Mouse (Mus musculus): ENCODE measurements at regions not wholly inside any gene's neighbourhood (a gene's known extent, or its start where the extent isn't known, plus 50 kb on each side); places are given as distances from the start of the nearest gene placed in this dataset.

DNA sequence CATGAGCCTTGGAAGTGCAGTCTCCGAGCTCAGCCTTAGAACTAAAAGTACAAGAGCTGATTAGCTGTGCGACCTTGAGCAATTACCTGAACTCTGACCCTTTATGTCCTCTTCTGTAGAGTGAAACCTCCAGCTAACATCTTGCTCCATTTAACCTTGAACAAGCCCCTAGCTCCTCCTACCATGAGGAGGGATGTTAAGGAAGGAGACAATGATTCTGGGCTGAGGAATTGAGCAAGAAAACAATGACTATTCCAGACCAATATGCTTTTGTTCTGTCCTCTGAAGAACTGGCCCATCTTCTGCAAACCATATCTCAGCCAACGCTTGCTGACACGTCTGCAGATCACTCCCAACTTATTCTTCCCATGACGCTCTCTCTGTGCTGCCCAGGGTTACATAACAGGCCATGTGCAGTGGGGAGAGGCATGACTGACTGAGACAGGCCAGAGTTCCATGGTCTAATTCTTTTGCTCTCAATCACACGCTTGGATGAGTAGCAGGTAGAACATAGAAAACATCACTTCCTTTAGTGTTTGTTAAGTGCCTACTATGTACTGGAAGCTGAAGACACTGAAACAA is 227.5 kb downstream of the Gm12728 start:
- Histone ChIP-seq H3K9ac (no peak overlapping the region), H3K27me3 (no peaks in the 10 kb centered on the region), H3K4me3 (replicated peaks) (no peak overlapping the region), H3K36me3 (no peaks in the 10 kb centered on the region), H3K9me3 (replicated peaks) (no peaks in the 10 kb centered on the region), H3K27ac (no peak overlapping the region), H3K4me1 (replicated peaks) (no peaks in the 10 kb centered on the region), H3K4me2 (no peak overlapping the region)
- WGBS (ENCODE audit: insufficient replicate concordance) = 61% methylated on average over 6 of the region's 6 CpGs
- ATAC-seq (ENCODE audit: low read depth) (no peak), DNase-seq (no peak)

DNA sequence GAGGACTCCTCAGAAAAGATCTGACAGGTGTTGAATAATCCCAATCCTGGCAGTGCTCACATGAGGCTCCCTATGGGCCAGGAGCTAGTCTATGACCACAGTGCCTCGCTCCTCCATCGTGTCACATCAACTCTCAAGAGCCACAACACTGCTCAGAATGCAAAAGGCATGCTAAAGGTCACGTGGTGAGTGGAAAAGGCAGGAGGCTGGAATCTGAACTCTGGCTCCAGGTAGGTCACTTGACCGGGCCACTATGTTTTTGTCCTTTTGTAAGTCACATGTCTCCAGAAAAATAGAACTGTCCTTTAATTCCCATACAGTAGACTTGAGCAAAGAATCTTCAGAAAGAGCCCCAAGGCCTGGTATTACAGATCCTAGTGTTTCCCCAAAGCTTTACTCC is 229.3 kb downstream of the Gm12728 start:
- Histone ChIP-seq H3K27me3 (no peaks in the 10 kb centered on the region), H3K27ac (no peak overlapping the region), H3K9me3 (replicated peaks) (no peaks in the 10 kb centered on the region), H3K4me1 (replicated peaks) (no peaks in the 10 kb centered on the region), H3K4me3 (replicated peaks) (no peak overlapping the region), H3K36me3 (no peaks in the 10 kb centered on the region), H3K4me2 (no peak overlapping the region), H3K9ac (no peak overlapping the region)
- DNase-seq (no peak), ATAC-seq (ENCODE audit: low read depth) (no peak)
- WGBS (ENCODE audit: insufficient replicate concordance) = 57% methylated on average over 4 of the region's 4 CpGs

- Histone ChIP-seq H3K4me1 (replicated peaks) (no peaks in the 10 kb centered on the region), H3K27me3 (no peaks in the 10 kb centered on the region), H3K9ac (no peak overlapping the region), H3K27ac (no peak overlapping the region), H3K9me3 (replicated peaks) (no peaks in the 10 kb centered on the region), H3K36me3 (no peaks in the 10 kb centered on the region), H3K4me2 (no peak overlapping the region), H3K4me3 (replicated peaks) (no peak overlapping the region)
- ATAC-seq (ENCODE audit: low read depth) (no peak), DNase-seq (no peak)
- 64% methylated on average over 4 of the region's 4 CpGs for WGBS (ENCODE audit: insufficient replicate concordance)
Measured at GRCm38 (mm10) chr4:106020338-106020737, 230.7 kb downstream of the Gm12728 start.

DNA sequence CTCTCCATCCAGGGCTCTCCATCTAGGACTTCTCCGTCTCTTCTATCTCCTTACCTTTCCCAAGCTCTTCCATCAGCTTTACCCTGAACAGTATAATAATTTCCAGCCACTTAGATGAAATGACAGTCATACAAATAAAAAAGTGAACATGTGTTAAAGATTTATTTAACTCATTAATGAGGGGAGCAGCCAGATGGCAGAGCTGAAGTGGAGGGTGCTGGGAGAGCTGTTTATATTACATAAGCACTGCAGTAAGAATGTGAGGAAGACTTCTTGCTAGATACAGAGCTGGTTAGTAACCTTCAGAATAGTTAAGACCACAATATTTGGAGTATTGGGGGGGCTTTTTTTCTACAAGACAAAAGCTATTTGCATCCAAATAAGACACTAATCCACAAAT is 234.9 kb downstream of the Gm12728 start:
- Histone ChIP-seq H3K27me3 (no peaks in the 10 kb centered on the region), H3K9ac (no peak overlapping the region), H3K4me3 (replicated peaks) (no peak overlapping the region), H3K36me3 (no peaks in the 10 kb centered on the region), H3K4me1 (replicated peaks) (no peaks in the 10 kb centered on the region), H3K9me3 (replicated peaks) (no peaks in the 10 kb centered on the region), H3K4me2 (no peak overlapping the region), H3K27ac (no peak overlapping the region)
- DNase-seq = no peak
- WGBS (ENCODE audit: insufficient replicate concordance) = 71% methylated on average over 1 of the region's 1 CpGs
- ATAC-seq (ENCODE audit: low read depth) = no peak

GRCm38 (mm10) chr4:106025966-106026637 is 236.4 kb downstream of the Gm12728 start:
- Histone ChIP-seq H3K9ac (no peak overlapping the region), H3K9me3 (replicated peaks) (no peaks in the 10 kb centered on the region), H3K27ac (no peak overlapping the region), H3K36me3 (no peaks in the 10 kb centered on the region), H3K27me3 (no peaks in the 10 kb centered on the region), H3K4me1 (replicated peaks) (no peaks in the 10 kb centered on the region), H3K4me3 (replicated peaks) (no peak overlapping the region), H3K4me2 (no peak overlapping the region)
- WGBS (ENCODE audit: insufficient replicate concordance) = 66% methylated on average over 15 of the region's 15 CpGs
- ATAC-seq (ENCODE audit: low read depth) = no peak
- no peak for DNase-seq

DNA sequence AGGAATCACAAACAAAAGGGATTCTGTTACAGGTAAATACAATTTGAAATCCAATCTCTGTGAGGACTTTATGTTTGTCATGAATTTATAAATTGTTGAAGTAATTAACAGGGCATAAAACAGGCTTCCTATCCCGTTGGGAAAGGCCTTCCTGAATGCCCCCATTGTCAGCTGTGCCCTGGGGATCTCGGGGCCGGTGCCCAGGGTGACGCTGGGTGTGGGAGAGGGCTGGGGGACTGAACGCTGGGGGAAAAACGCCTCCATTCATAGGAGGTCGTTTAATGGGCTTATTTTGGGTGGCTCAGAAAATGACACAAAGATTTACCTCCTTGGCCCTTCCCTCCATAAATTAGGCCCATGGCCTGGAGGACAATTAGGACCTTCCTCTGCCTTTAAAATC is 250.7 kb downstream of the Gm12728 start:
- H3K4me1 ChIP-seq (replicated peaks) = no peaks in the 10 kb centered on the region
- WGBS (ENCODE audit: insufficient replicate concordance) = 52% methylated on average over 7 of the region's 7 CpGs
- DNase-seq (no peak), ATAC-seq (ENCODE audit: low read depth) (no peak)
- H3K4me3 ChIP-seq (replicated peaks) = no peak overlapping the region
- H3K4me2 ChIP-seq = no peak overlapping the region
- no peaks in the 10 kb centered on the region for H3K36me3 ChIP-seq
- H3K27me3 ChIP-seq = no peaks in the 10 kb centered on the region
- H3K9ac ChIP-seq = no peak overlapping the region
- no peak overlapping the region for H3K27ac ChIP-seq
- no peaks in the 10 kb centered on the region for H3K9me3 ChIP-seq (replicated peaks)

GRCm38 (mm10) chr4:106042456-106042855 is 252.8 kb downstream of the Gm12728 start:
- DNase-seq = no peak
- H3K4me3 ChIP-seq (replicated peaks) = no peak overlapping the region
- no peak for ATAC-seq (ENCODE audit: low read depth)
- no peak overlapping the region for H3K4me2 ChIP-seq
- H3K27ac ChIP-seq = no peak overlapping the region
- WGBS (ENCODE audit: insufficient replicate concordance) = 40% methylated on average over 3 of the region's 3 CpGs
- no peaks in the 10 kb centered on the region for H3K27me3 ChIP-seq
- no peaks in the 10 kb centered on the region for H3K36me3 ChIP-seq
- no peak overlapping the region for H3K9ac ChIP-seq
- no peaks in the 10 kb centered on the region for H3K4me1 ChIP-seq (replicated peaks)
- H3K9me3 ChIP-seq (replicated peaks) = no peaks in the 10 kb centered on the region

DNA sequence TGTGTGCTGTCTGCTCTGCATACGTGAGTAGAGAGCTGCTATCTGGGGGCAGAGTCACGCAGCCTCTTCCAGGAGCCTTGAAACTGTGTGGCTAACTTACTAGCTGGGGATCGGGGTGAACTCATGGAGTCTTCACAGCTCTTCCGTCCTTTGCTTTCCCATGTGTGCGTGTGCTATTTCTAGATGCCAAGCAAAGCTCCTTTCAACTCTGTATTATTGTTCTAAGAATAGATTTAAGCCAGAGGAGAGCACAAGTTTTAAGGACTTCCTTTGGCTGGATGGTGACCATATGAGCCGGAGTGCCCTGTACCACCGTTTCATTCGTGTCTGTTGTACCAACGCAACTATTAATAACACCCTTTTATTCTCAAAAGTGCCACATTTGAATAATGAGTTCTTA is 254.0 kb downstream of the Gm12728 start:
- H3K27ac ChIP-seq = no peak overlapping the region
- 78% methylated on average over 9 of the region's 9 CpGs for WGBS (ENCODE audit: insufficient replicate concordance)

GRCm38 (mm10) chr4:106048053-106048452 is 258.4 kb downstream of the Gm12728 start:
- WGBS (ENCODE audit: insufficient replicate concordance) = 62% methylated on average over 8 of the region's 8 CpGs
- Histone ChIP-seq H3K4me2 (no peak overlapping the region), H3K27ac (no peak overlapping the region), H3K36me3 (no peaks in the 10 kb centered on the region), H3K4me1 (replicated peaks) (no peaks in the 10 kb centered on the region), H3K9me3 (replicated peaks) (no peaks in the 10 kb centered on the region), H3K9ac (no peak overlapping the region), H3K27me3 (no peaks in the 10 kb centered on the region), H3K4me3 (replicated peaks) (no peak overlapping the region)
- DNase-seq = no peak
- ATAC-seq (ENCODE audit: low read depth) = no peak

More for the DNA sequence above, 254.0 kb downstream of the Gm12728 start:
- no peak overlapping the region for H3K4me3 ChIP-seq (replicated peaks)
- H3K9me3 ChIP-seq (replicated peaks) = no peaks in the 10 kb centered on the region
- H3K27me3 ChIP-seq = no peaks in the 10 kb centered on the region
- no peak for ATAC-seq (ENCODE audit: low read depth)
- no peak overlapping the region for H3K4me2 ChIP-seq
- no peaks in the 10 kb centered on the region for H3K4me1 ChIP-seq (replicated peaks)
- H3K9ac ChIP-seq = no peak overlapping the region
- no peaks in the 10 kb centered on the region for H3K36me3 ChIP-seq
- DNase-seq = no peak

- Histone ChIP-seq H3K27me3 (no peaks in the 10 kb centered on the region), H3K4me2 (no peak overlapping the region), H3K9me3 (replicated peaks) (no peaks in the 10 kb centered on the region), H3K27ac (no peak overlapping the region), H3K36me3 (no peaks in the 10 kb centered on the region), H3K4me3 (replicated peaks) (no peak overlapping the region), H3K9ac (no peak overlapping the region), H3K4me1 (replicated peaks) (no peaks in the 10 kb centered on the region)
- no peak for DNase-seq
- ATAC-seq (ENCODE audit: low read depth) = no peak
- WGBS (ENCODE audit: insufficient replicate concordance) = 58% methylated on average over 8 of the region's 8 CpGs
Measured at GRCm38 (mm10) chr4:106048797-106049196, 259.1 kb downstream of the Gm12728 start.

DNA sequence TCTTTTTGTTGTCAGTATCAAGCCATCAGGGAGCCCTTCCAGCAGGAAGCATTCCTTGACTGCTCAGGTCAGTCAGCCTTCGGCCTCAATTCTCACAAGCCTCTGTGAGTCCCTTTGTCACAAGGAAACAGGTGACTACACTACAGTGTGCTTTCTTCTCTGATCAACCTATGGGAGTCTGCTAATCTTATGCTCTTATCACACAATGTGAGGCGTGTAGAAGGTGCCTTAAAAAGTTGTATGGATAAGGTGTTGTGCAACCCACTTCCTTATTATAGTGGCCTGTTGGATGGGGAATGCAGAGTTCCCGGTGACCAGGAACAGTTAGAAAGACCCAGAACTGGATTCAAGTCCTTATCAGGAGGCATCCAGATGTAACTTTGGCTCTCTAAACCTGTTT is 260.2 kb downstream of the Gm12728 start:
- no peaks in the 10 kb centered on the region for H3K9me3 ChIP-seq (replicated peaks)
- WGBS (ENCODE audit: insufficient replicate concordance) = 42% methylated on average over 3 of the region's 3 CpGs

DNA sequence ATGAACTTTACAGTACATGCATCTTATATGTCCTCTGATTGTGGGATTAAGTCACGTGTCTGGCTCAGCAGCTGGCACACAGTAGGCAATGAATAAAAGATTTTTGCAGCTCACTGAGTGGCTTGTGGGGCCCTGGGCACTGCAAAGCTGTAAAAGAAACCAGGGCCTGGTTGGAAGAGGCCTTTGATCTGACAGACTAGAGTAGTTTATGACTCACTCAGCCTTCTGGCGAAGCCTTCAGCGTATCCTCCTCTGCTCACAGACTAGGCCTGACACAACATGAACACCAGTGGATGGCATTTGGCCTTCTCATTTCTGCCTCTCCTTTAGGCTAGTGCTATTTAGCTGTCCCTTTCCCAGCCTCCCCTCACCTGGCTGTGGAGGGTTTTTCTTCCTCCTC is 260.6 kb downstream of the Gm12728 start:
- ATAC-seq (ENCODE audit: low read depth) = no peak
- H3K9ac ChIP-seq = no peak overlapping the region
- DNase-seq = no peak
- no peaks in the 10 kb centered on the region for H3K4me1 ChIP-seq (replicated peaks)
- H3K9me3 ChIP-seq (replicated peaks) = no peaks in the 10 kb centered on the region
- no peak overlapping the region for H3K4me2 ChIP-seq
- no peaks in the 10 kb centered on the region for H3K27me3 ChIP-seq
- no peak overlapping the region for H3K4me3 ChIP-seq (replicated peaks)
- no peaks in the 10 kb centered on the region for H3K36me3 ChIP-seq
- no peak overlapping the region for H3K27ac ChIP-seq
- WGBS (ENCODE audit: insufficient replicate concordance) = 70% methylated on average over 3 of the region's 3 CpGs

More for the DNA sequence above, 260.2 kb downstream of the Gm12728 start:
- no peak for ATAC-seq (ENCODE audit: low read depth)
- H3K9ac ChIP-seq = no peak overlapping the region
- H3K4me3 ChIP-seq (replicated peaks) = no peak overlapping the region
- no peaks in the 10 kb centered on the region for H3K4me1 ChIP-seq (replicated peaks)
- no peak overlapping the region for H3K27ac ChIP-seq
- H3K27me3 ChIP-seq = no peaks in the 10 kb centered on the region
- H3K4me2 ChIP-seq = no peak overlapping the region
- H3K36me3 ChIP-seq = no peaks in the 10 kb centered on the region
- no peak for DNase-seq

Measured in liver, embryonic 13.5 days (tissue).